Mouse (Mus musculus): ENCODE measurements at regions not wholly inside any gene's neighbourhood (a gene's known extent, or its start where the extent isn't known, plus 50 kb on each side); places are given as distances from the start of the nearest gene placed in this dataset.
A peak's percentile ranks its signal among the peaks of the same experiment; 100 is the strongest.

DNA sequence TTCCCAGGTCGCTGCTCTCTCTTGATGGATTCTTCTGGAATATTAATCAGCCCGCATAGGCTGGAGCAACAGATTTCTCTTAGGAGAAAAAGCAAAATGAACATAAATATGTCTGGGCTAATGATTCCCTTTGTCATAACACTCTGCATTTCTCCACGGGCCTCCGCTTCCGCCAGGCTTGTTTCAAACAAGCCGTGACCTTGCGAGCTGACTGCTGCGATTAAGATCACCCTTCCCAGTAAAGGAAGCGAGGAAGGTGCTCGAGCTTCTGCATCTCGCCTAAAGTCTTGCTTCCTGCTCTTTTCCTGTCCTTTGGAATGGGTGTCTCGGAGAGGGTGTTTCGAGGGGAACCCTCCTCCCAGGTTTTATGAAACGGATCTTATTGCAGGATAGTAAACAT lies 216.3 kb upstream of the Tle3 start:
- no peak overlapping the region for H3K4me3 ChIP-seq (ENCODE audit: low read depth, low read length)
- no peaks in the 10 kb centered on the region for H3K27me3 ChIP-seq (replicated peaks; ENCODE audit: control insufficient read depth, insufficient read depth, low read length)
- peaks cover 31% of the 10 kb centered on the region for H3K4me1 ChIP-seq (replicated peaks; ENCODE audit: control insufficient read depth, insufficient read depth, low read length)
- H3K36me3 ChIP-seq (ENCODE audit: control insufficient read depth, insufficient read depth, low read length), result no peaks in the 10 kb centered on the region
- H3K9ac ChIP-seq (ENCODE audit: low read length), result no peak overlapping the region
- DNase-seq (ENCODE audit: low spot score) (no peak), ATAC-seq (replicated peaks; ENCODE audit: low FRiP score, low TSS enrichment, low read depth) (no peak)
- no peaks in the 10 kb centered on the region for H3K9me3 ChIP-seq (ENCODE audit: control insufficient read depth, low read length)
- no peak overlapping the region for H3K4me2 ChIP-seq (ENCODE audit: low read length)
- H3K27ac ChIP-seq (ENCODE audit: low read depth), result no peak overlapping the region; the same call in 1 of the 2 replicates
- WGBS, result 31% methylated on average over 14 of the region's 14 CpGs

DNA sequence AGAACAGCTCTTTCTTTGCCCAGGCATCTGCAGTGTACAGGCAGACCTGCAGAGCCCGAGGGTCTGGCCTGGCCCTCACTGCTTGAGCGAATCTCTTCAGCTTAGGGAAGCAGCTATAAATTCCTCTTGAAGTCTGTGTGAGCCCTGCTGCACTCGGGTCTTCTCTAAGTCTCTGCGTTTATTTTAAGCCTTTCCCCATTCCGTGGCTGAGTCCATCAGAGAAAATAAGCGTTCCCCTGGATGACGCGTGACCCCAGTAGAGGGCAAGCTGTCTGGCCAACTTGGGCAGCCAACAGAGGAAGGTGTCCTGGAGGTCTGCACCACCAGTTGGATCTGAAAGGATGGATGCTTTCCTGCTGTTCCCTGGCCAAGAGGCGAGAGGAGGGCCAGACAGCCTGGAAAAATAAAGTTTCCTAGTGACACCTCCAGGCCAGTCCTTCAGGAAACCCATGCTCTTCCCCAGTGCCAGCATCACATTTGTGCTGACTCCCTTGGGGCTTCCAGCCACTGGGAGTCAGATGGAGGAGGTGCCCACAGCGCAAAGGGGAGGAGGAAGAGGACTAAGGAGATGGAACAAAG lies 213.9 kb upstream of the Tle3 start:
- ATAC-seq (replicated peaks; ENCODE audit: low FRiP score, low TSS enrichment, low read depth) (no peak), DNase-seq (ENCODE audit: low spot score) (no peak)
- Histone ChIP-seq H3K9ac (ENCODE audit: low read length) (no peak overlapping the region), H3K36me3 (ENCODE audit: control insufficient read depth, insufficient read depth, low read length) (no peaks in the 10 kb centered on the region), H3K4me2 (ENCODE audit: low read length) (no peak overlapping the region), H3K27me3 (replicated peaks; ENCODE audit: control insufficient read depth, insufficient read depth, low read length) (no peaks in the 10 kb centered on the region), H3K4me3 (ENCODE audit: low read depth, low read length) (no peak overlapping the region), H3K4me1 (replicated peaks; ENCODE audit: control insufficient read depth, insufficient read depth, low read length) (peaks cover 30% of the 10 kb centered on the region), H3K9me3 (ENCODE audit: control insufficient read depth, low read length) (no peaks in the 10 kb centered on the region), H3K27ac (ENCODE audit: low read depth) (no peak overlapping the region)
- 24% methylated on average over 10 of the region's 10 CpGs for WGBS

- 90% methylated on average over 2 of the region's 2 CpGs for WGBS
- H3K4me1 ChIP-seq (replicated peaks; ENCODE audit: control insufficient read depth, insufficient read depth, low read length), result peaks cover 35% of the 10 kb centered on the region
- H3K4me2 ChIP-seq (ENCODE audit: low read length), result no peak overlapping the region
- H3K9me3 ChIP-seq (ENCODE audit: control insufficient read depth, low read length), result no peaks in the 10 kb centered on the region
- H3K27me3 ChIP-seq (replicated peaks; ENCODE audit: control insufficient read depth, insufficient read depth, low read length), result no peaks in the 10 kb centered on the region
- no peak for ATAC-seq (replicated peaks; ENCODE audit: low FRiP score, low TSS enrichment, low read depth)
- H3K27ac ChIP-seq (ENCODE audit: low read depth), result no peak overlapping the region
- no peaks in the 10 kb centered on the region for H3K36me3 ChIP-seq (ENCODE audit: control insufficient read depth, insufficient read depth, low read length)
- no peak overlapping the region for H3K9ac ChIP-seq (ENCODE audit: low read length)
- no peak overlapping the region for H3K4me3 ChIP-seq (ENCODE audit: low read depth, low read length)
- DNase-seq (ENCODE audit: low spot score), result no peak
These were observed 213.0 kb upstream of the Tle3 start for GRCm38 (mm10) chr9:61159159-61159558.

- 81% methylated on average over 10 of the region's 10 CpGs for WGBS
- Histone ChIP-seq H3K4me2 (ENCODE audit: low read length) (no peak overlapping the region), H3K27ac (ENCODE audit: low read depth) (no peak overlapping the region), H3K4me1 (replicated peaks; ENCODE audit: control insufficient read depth, insufficient read depth, low read length) (peaks cover 39% of the 10 kb centered on the region), H3K27me3 (replicated peaks; ENCODE audit: control insufficient read depth, insufficient read depth, low read length) (no peaks in the 10 kb centered on the region), H3K36me3 (ENCODE audit: control insufficient read depth, insufficient read depth, low read length) (no peaks in the 10 kb centered on the region), H3K9ac (ENCODE audit: low read length) (no peak overlapping the region), H3K9me3 (ENCODE audit: control insufficient read depth, low read length) (no peaks in the 10 kb centered on the region), H3K4me3 (ENCODE audit: low read depth, low read length) (no peak overlapping the region)
- no peak for DNase-seq (ENCODE audit: low spot score)
- no peak for ATAC-seq (replicated peaks; ENCODE audit: low FRiP score, low TSS enrichment, low read depth)
These were observed 212.6 kb upstream of the Tle3 start for GRCm38 (mm10) chr9:61159616-61160015.

DNA sequence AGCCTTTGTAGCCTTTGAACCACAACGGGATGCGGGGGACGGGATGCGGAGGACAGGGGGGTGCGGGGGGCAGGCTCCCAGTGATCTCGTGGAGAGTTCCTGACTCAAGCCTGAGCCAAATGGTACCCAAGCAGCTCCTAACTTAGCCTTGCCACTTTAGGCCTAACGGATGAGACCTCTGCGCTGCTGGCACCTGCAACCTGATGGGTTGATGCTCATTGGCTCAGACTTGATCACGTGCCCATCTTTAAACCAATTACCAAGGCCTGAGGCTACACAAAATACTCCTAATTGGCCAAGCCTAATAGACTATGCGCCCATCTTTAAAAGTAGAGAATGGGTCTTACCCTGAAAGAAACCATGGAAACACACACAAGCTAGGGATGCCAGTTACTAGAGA lies 209.3 kb upstream of the Tle3 start:
- no peaks in the 10 kb centered on the region for H3K9me3 ChIP-seq (ENCODE audit: control insufficient read depth, low read length)
- H3K27me3 ChIP-seq (replicated peaks; ENCODE audit: control insufficient read depth, insufficient read depth, low read length), result no peaks in the 10 kb centered on the region
- no peak overlapping the region for H3K9ac ChIP-seq (ENCODE audit: low read length)
- H3K4me2 ChIP-seq (ENCODE audit: low read length), result no peak overlapping the region
- H3K36me3 ChIP-seq (ENCODE audit: control insufficient read depth, insufficient read depth, low read length), result no peaks in the 10 kb centered on the region
- no peak overlapping the region for H3K27ac ChIP-seq (ENCODE audit: low read depth)
- no peak overlapping the region for H3K4me3 ChIP-seq (ENCODE audit: low read depth, low read length)
- H3K4me1 ChIP-seq (replicated peaks; ENCODE audit: control insufficient read depth, insufficient read depth, low read length), result peaks cover 55% of the 10 kb centered on the region
- WGBS, result 89% methylated on average over 10 of the region's 10 CpGs
- DNase-seq (ENCODE audit: low spot score) (no peak), ATAC-seq (replicated peaks; ENCODE audit: low FRiP score, low TSS enrichment, low read depth) (no peak)

GRCm38 (mm10) chr9:61163671-61164288 lies 208.4 kb upstream of the Tle3 start:
- DNase-seq (ENCODE audit: low spot score), result peak; percentile 67
- 34% methylated on average over 19 of the region's 19 CpGs for WGBS
- no peak overlapping the region for H3K4me2 ChIP-seq (ENCODE audit: low read length)
- H3K36me3 ChIP-seq (ENCODE audit: control insufficient read depth, insufficient read depth, low read length), result no peaks in the 10 kb centered on the region
- no peaks in the 10 kb centered on the region for H3K27me3 ChIP-seq (replicated peaks; ENCODE audit: control insufficient read depth, insufficient read depth, low read length)
- ATAC-seq (replicated peaks; ENCODE audit: low FRiP score, low TSS enrichment, low read depth), result no peak
- H3K9ac ChIP-seq (ENCODE audit: low read length), result no peak overlapping the region
- H3K4me3 ChIP-seq (ENCODE audit: low read depth, low read length), result no peak overlapping the region
- peak overlapping the region; percentile 71 for H3K27ac ChIP-seq (ENCODE audit: low read depth)
- H3K9me3 ChIP-seq (ENCODE audit: control insufficient read depth, low read length), result no peaks in the 10 kb centered on the region
- peaks cover 49% of the 10 kb centered on the region for H3K4me1 ChIP-seq (replicated peaks; ENCODE audit: control insufficient read depth, insufficient read depth, low read length)

- 27% methylated on average over 11 of the region's 11 CpGs for WGBS
- H3K4me1 ChIP-seq (replicated peaks; ENCODE audit: control insufficient read depth, insufficient read depth, low read length), result peaks cover 49% of the 10 kb centered on the region
- H3K9me3 ChIP-seq (ENCODE audit: control insufficient read depth, low read length), result no peaks in the 10 kb centered on the region
- no peaks in the 10 kb centered on the region for H3K27me3 ChIP-seq (replicated peaks; ENCODE audit: control insufficient read depth, insufficient read depth, low read length)
- no peak overlapping the region for H3K4me3 ChIP-seq (ENCODE audit: low read depth, low read length)
- no peak overlapping the region for H3K9ac ChIP-seq (ENCODE audit: low read length)
- H3K4me2 ChIP-seq (ENCODE audit: low read length), result no peak overlapping the region
- peak overlapping the region; percentile 71 for H3K27ac ChIP-seq (ENCODE audit: low read depth)
- DNase-seq (ENCODE audit: low spot score), result peak; percentile 68
- ATAC-seq (replicated peaks; ENCODE audit: low FRiP score, low TSS enrichment, low read depth), result peak; percentile 80
- H3K36me3 ChIP-seq (ENCODE audit: control insufficient read depth, insufficient read depth, low read length), result no peaks in the 10 kb centered on the region
These were observed 207.5 kb upstream of the Tle3 start for GRCm38 (mm10) chr9:61164501-61165251.

GRCm38 (mm10) chr9:61166115-61166514 lies 206.1 kb upstream of the Tle3 start:
- WGBS, result 72% methylated on average over 2 of the region's 2 CpGs
- H3K4me2 ChIP-seq (ENCODE audit: low read length), result no peak overlapping the region
- H3K4me3 ChIP-seq (ENCODE audit: low read depth, low read length), result no peak overlapping the region
- H3K9ac ChIP-seq (ENCODE audit: low read length), result no peak overlapping the region
- peaks cover 49% of the 10 kb centered on the region for H3K4me1 ChIP-seq (replicated peaks; ENCODE audit: control insufficient read depth, insufficient read depth, low read length)
- DNase-seq (ENCODE audit: low spot score), result no peak
- H3K27me3 ChIP-seq (replicated peaks; ENCODE audit: control insufficient read depth, insufficient read depth, low read length), result no peaks in the 10 kb centered on the region
- H3K9me3 ChIP-seq (ENCODE audit: control insufficient read depth, low read length), result no peaks in the 10 kb centered on the region
- no peak for ATAC-seq (replicated peaks; ENCODE audit: low FRiP score, low TSS enrichment, low read depth)
- H3K36me3 ChIP-seq (ENCODE audit: control insufficient read depth, insufficient read depth, low read length), result no peaks in the 10 kb centered on the region
- peak overlapping the region; percentile 39; the same call in 1 of the 2 replicates for H3K27ac ChIP-seq (ENCODE audit: low read depth)
